Mouse (Mus musculus): ENCODE data around the gene Igfbp1.
"Not testable (repeated sequence)": the region's sequence is repeated elsewhere in the genome, so short reads cannot be mapped to it uniquely, and the experiment has no call there.

Gene Igfbp1

GRCm38 (mm10) chr11:7194432-7195311 is 2.9 kb upstream of the Igfbp1 start:
- DNase-seq (ENCODE audit: low spot score in 2 of 2), result no peak

- DNase-seq (ENCODE audit: low spot score in 2 of 2), result no peak
These were observed 2.3 kb upstream of the Igfbp1 start for GRCm38 (mm10) chr11:7195312-7195685.

- DNase-seq (ENCODE audit: low spot score in 2 of 2), result no peak
These were observed 424 bp downstream of the Igfbp1 start for GRCm38 (mm10) chr11:7198006-7198405.

- no peak for DNase-seq (ENCODE audit: low spot score in 2 of 2)
These were observed 1.1 kb downstream of the Igfbp1 start for GRCm38 (mm10) chr11:7198481-7199256.

GRCm38 (mm10) chr11:7199736-7200392 is 2.3 kb downstream of the Igfbp1 start:
- peak; percentile 30 to 36 for DNase-seq (ENCODE audit: low spot score in 2 of 2)

- DNase-seq (ENCODE audit: low spot score in 2 of 2), result no peak
These were observed 2.8 kb downstream of the Igfbp1 start for GRCm38 (mm10) chr11:7200393-7200783.

GRCm38 (mm10) chr11:7202206-7202605 is 4.6 kb downstream of the Igfbp1 start:
- no peak for DNase-seq (ENCODE audit: low spot score in 2 of 2)

GRCm38 (mm10) chr11:7203846-7204245 is 6.3 kb downstream of the Igfbp1 start:
- no peak for DNase-seq (ENCODE audit: low spot score in 2 of 2)

GRCm38 (mm10) chr11:7210343-7210742 is 12.8 kb downstream of the Igfbp1 start:
- DNase-seq (ENCODE audit: low spot score in 2 of 2), result peak; percentile 58 to 70

- DNase-seq (ENCODE audit: low spot score in 2 of 2), result no peak
These were observed 13.6 kb downstream of the Igfbp1 start for GRCm38 (mm10) chr11:7211211-7211610.

- no peak for DNase-seq (ENCODE audit: low spot score in 2 of 2)
These were observed 14.7 kb downstream of the Igfbp1 start for GRCm38 (mm10) chr11:7212126-7212798.

- no peak for DNase-seq (ENCODE audit: low spot score in 2 of 2)
These were observed 15.5 kb downstream of the Igfbp1 start for GRCm38 (mm10) chr11:7213161-7213500.

GRCm38 (mm10) chr11:7213501-7214341 is 16.1 kb downstream of the Igfbp1 start, which contains the start of gene Igfbp3:
Gene Igfbp3 (minus strand): TSS chr11:7213923.
- peak in 1 of 2 experiments; percentile 31 for DNase-seq (ENCODE audit: low spot score in 2 of 2)

GRCm38 (mm10) chr11:7214342-7214660 is 16.7 kb downstream of the Igfbp1 start:
- no peak for DNase-seq (ENCODE audit: low spot score in 2 of 2)

- peak in 1 of 2 experiments; percentile 48 for DNase-seq (ENCODE audit: low spot score in 2 of 2)
These were observed 17.2 kb downstream of the Igfbp1 start for GRCm38 (mm10) chr11:7214761-7215160.

GRCm38 (mm10) chr11:7215703-7216102 is 18.1 kb downstream of the Igfbp1 start:
- peak; percentile 60 to 72 for DNase-seq (ENCODE audit: low spot score in 2 of 2)

GRCm38 (mm10) chr11:7221826-7222225 is 24.2 kb downstream of the Igfbp1 start:
- not testable (repeated sequence) for DNase-seq (ENCODE audit: low spot score in 2 of 2)

- DNase-seq (ENCODE audit: low spot score in 2 of 2), result no peak
These were observed 28.6 kb downstream of the Igfbp1 start for GRCm38 (mm10) chr11:7226200-7226599.

- DNase-seq (ENCODE audit: low spot score in 2 of 2), result no peak
These were observed 29.4 kb downstream of the Igfbp1 start for GRCm38 (mm10) chr11:7226810-7227550.

GRCm38 (mm10) chr11:7228107-7228506 is 30.5 kb downstream of the Igfbp1 start:
- DNase-seq (ENCODE audit: low spot score in 2 of 2), result no peak

All from urinary bladder, postnatal 36 days (tissue).